Mouse (Mus musculus) MEL-GATA-1-ER (cell line): ENCODE data around the gene Ak4.

Experiments
- DNase-seq: peaks from one replicate; pipeline ENCODE4 v3.0.0-alpha.2; 2012; ENCODE audit warnings: low read depth; ENCODE audit errors: extremely low read depth

Gene Ak4

GRCm38 (mm10) chr4:101459358-101459757 lies 40.3 kb downstream of the Ak4 start:
- DNase-seq, result no peak

GRCm38 (mm10) chr4:101460114-101460513 lies 41.0 kb downstream of the Ak4 start:
- no peak for DNase-seq

GRCm38 (mm10) chr4:101462065-101462464 lies 43.0 kb downstream of the Ak4 start:
- DNase-seq, result no peak

GRCm38 (mm10) chr4:101466264-101466663 lies 47.2 kb downstream of the Ak4 start:
- no peak for DNase-seq

- no peak for DNase-seq
Observed at GRCm38 (mm10) chr4:101469242-101469641, 50.2 kb downstream of the Ak4 start.

- DNase-seq, result peak; percentile 27
Observed at GRCm38 (mm10) chr4:101470543-101470942, 51.5 kb downstream of the Ak4 start.

- DNase-seq, result no peak
Observed at GRCm38 (mm10) chr4:101472767-101473166, 53.7 kb downstream of the Ak4 start.

GRCm38 (mm10) chr4:101490320-101490917 lies 71.3 kb downstream of the Ak4 start:
- no peak for DNase-seq

GRCm38 (mm10) chr4:101491704-101492103 lies 72.6 kb downstream of the Ak4 start:
- no peak for DNase-seq

- no peak for DNase-seq
Observed at GRCm38 (mm10) chr4:101493611-101494197, 74.6 kb downstream of the Ak4 start.

- DNase-seq, result no peak
Observed at GRCm38 (mm10) chr4:101496188-101496533, 77.1 kb downstream of the Ak4 start.

- DNase-seq, result no peak
Observed at GRCm38 (mm10) chr4:101496534-101497237, 77.6 kb downstream of the Ak4 start, which contains the start of gene Dnajc6. Dnajc6 (plus strand) TSS chr4:101496648.

- DNase-seq, result no peak
Observed at GRCm38 (mm10) chr4:101497336-101497735, 78.3 kb downstream of the Ak4 start.

- no peak for DNase-seq
Observed at GRCm38 (mm10) chr4:101504470-101505007, 85.5 kb downstream of the Ak4 start.

- DNase-seq, result no peak
Observed at GRCm38 (mm10) chr4:101505966-101506365, 86.9 kb downstream of the Ak4 start.

- DNase-seq, result no peak
Observed at GRCm38 (mm10) chr4:101506372-101506771, 87.3 kb downstream of the Ak4 start.

- peak; percentile 76 for DNase-seq
Observed at GRCm38 (mm10) chr4:101507571-101508422, 88.7 kb downstream of the Ak4 start.

- no peak for DNase-seq
Observed at GRCm38 (mm10) chr4:101508431-101508830, 89.4 kb downstream of the Ak4 start.

GRCm38 (mm10) chr4:101508851-101509577 lies 89.9 kb downstream of the Ak4 start:
- DNase-seq, result peak; percentile 44

GRCm38 (mm10) chr4:101510111-101510903 lies 91.2 kb downstream of the Ak4 start:
- DNase-seq, result peak; percentile 47
